Mouse (Mus musculus) limb, embryonic 14.5 days (tissue): ENCODE data around the gene Wnt1. TPM values are rescaled to one million over a fixed set of nuclear protein-coding genes. Genes with fewer than 3 reads are reported as not detected.
A peak's percentile ranks its signal among the peaks of the same experiment; 100 is the strongest.
"Not testable (repeated sequence)": the region's sequence is repeated elsewhere in the genome, so short reads cannot be mapped to it uniquely, and the experiment has no call there.

Experiments used
- ATAC-seq: fragments of 200-750 bp; cut with Nextera tagmentation; 2 replicates; pipeline ENCODE4 v1.8.0; 2017; ENCODE audit warnings: low read depth, moderate number of reproducible peaks, moderate TSS enrichment; ENCODE audit not compliant: low FRiP score
- DNase-seq: peaks from one replicate; pipeline ENCODE4 v3.0.0-alpha.2; 2015; ENCODE audit warnings: low spot score
- H3K27ac ChIP-seq: fragments of 300-500 bp; sonication (generic); replicated peaks from 2 replicates; pipeline ENCODE4 v1.5.1; 2014; ENCODE audit warnings: low read depth, mild to moderate bottlenecking, low read length, moderate library complexity, mixed read lengths
- H3K27me3 ChIP-seq: fragments of 300-500 bp; sonication (generic); 2 replicates; pipeline ENCODE4 v1.6.1; 2014; ENCODE audit warnings: low read length, mixed read lengths; ENCODE audit not compliant: control insufficient read depth, insufficient read depth
- H3K36me3 ChIP-seq: fragments of 300-500 bp; sonication (generic); 2 replicates; pipeline ENCODE4 v1.6.1; 2014; ENCODE audit warnings: mild to moderate bottlenecking, low read length, moderate library complexity, mixed read lengths; ENCODE audit not compliant: control insufficient read depth, insufficient read depth
- H3K4me1 ChIP-seq: fragments of 300-500 bp; sonication (generic); 2 replicates; pipeline ENCODE4 v1.6.1; 2014; ENCODE audit warnings: antibody characterized with exemption, low read length, mixed read lengths; ENCODE audit not compliant: control insufficient read depth, insufficient read depth
- H3K4me2 ChIP-seq: fragments of 300-500 bp; sonication (generic); replicated peaks from 2 replicates; pipeline ENCODE4 v1.6.1; 2014; ENCODE audit warnings: low read depth, mild to moderate bottlenecking, low read length, moderate library complexity; ENCODE audit not compliant: severe bottlenecking
- H3K4me3 ChIP-seq: fragments of 300-500 bp; sonication (generic); replicated peaks from 2 replicates; pipeline ENCODE4 v1.5.1; 2014; ENCODE audit warnings: low read length
- H3K9ac ChIP-seq: fragments of 300-500 bp; sonication (generic); 2 replicates; pipeline ENCODE4 v1.6.1; 2014; ENCODE audit warnings: mild to moderate bottlenecking, low read depth, low read length, moderate library complexity; ENCODE audit not compliant: severe bottlenecking
- H3K9me3 ChIP-seq: fragments of 300-500 bp; sonication (generic); 2 replicates; pipeline ENCODE4 v1.6.1; 2016; ENCODE audit warnings: low read length; ENCODE audit not compliant: control insufficient read depth
- POLR2A ChIP-seq: fragments of 200-500 bp; IDR thresholded peaks from 2 replicates; pipeline ENCODE4 v1.8.0; 2012; ENCODE audit warnings: inconsistent platforms, mild to moderate bottlenecking, moderate library complexity, borderline replicate concordance; ENCODE audit not compliant: insufficient read depth, insufficient read length; ENCODE audit errors: extremely low read depth
- WGBS: fragments of 180-500 bp; shearing (Covaris S2); extraction: QIAGEN DNeasy Blood & Tissue Kit; methylation state at CpG from one replicate; pipeline ENCODE4 v1.1.7; 2014; 5-methylcytosine and 5-hydroxymethylcytosine counted together
- polyA plus RNA-seq, 2 experiments: library from polyadenylated mRNA; depleted of rRNA in 1 of 2; stranded (reverse) in 1 of 2; unstranded in 1 of 2; fragments of >200 nt; fragmentation: Nextera tagmentation in 1 of 2; extraction: Ambion mirVana in 1 of 2; gene quantifications; 2 replicates each; pipeline versions ENCODE4 v1.2.1 to v1.2.3; 2012 to 2014

Gene Wnt1
- not detected in 2 replicates for polyA plus RNA-seq (2012; rRNA removed)
- polyA plus RNA-seq (2014; fragmentation: Nextera tagmentation; extraction: Ambion mirVana) = 0.08 TPM in 1 of 2 replicates, not detected in the other

GRCm38 (mm10) chr15:98789661-98790535 is at the start of gene Wnt1:
Wnt1 (plus strand) TSS chr15:98789857.
- no peak for ATAC-seq

GRCm38 (mm10) chr15:98740219-98740618 is 49.4 kb upstream of the Wnt1 start:
- Histone ChIP-seq H3K27ac (no peak overlapping the region), H3K36me3 (peaks cover 65% of the 10 kb centered on the region), H3K9ac (no peak overlapping the region), H3K4me2 (no peak overlapping the region), H3K4me3 (no peak overlapping the region), H3K4me1 (no peaks in the 10 kb centered on the region), H3K9me3 (no peaks in the 10 kb centered on the region), H3K27me3 (no peaks in the 10 kb centered on the region)
- no peak for ATAC-seq
- no peak for TF ChIP-seq POLR2A
- no peak for DNase-seq
- 86% methylated on average over 8 of the region's 8 CpGs for WGBS

More at GRCm38 (mm10) chr15:98789661-98790535, at the start of gene Wnt1:
- 3% methylated on average over 45 of the region's 51 CpGs for WGBS
- H3K9me3 ChIP-seq = peaks cover 6% of the 10 kb centered on the region; the same call in 1 of the 2 replicates
- H3K36me3 ChIP-seq = no peaks in the 10 kb centered on the region
- H3K4me1 ChIP-seq = 0 out of 2 replicates have a peak, but pooled peaks cover 2% of the 10 kb centered on the region
- DNase-seq = no peak
- H3K4me3 ChIP-seq = peak within 1 kb of the TSS; percentile 34
- 0 out of 2 replicates have a peak within 1 kb of the TSS, but pooled peaks have one; percentile 22 for H3K4me2 ChIP-seq
- H3K9ac ChIP-seq = no peak within 1 kb of the TSS
- H3K27me3 ChIP-seq = peaks cover 77% of the 10 kb centered on the region
- no peak within 1 kb of the TSS for H3K27ac ChIP-seq
- no peak for TF ChIP-seq POLR2A

- TF ChIP-seq POLR2A = no peak
- Histone ChIP-seq H3K36me3 (peaks cover 44% of the 10 kb centered on the region), H3K9ac (no peak overlapping the region), H3K27me3 (no peaks in the 10 kb centered on the region), H3K4me1 (no peaks in the 10 kb centered on the region), H3K9me3 (no peaks in the 10 kb centered on the region), H3K27ac (no peak overlapping the region), H3K4me2 (no peak overlapping the region), H3K4me3 (no peak overlapping the region)
- no peak for DNase-seq
- no peak for ATAC-seq
- WGBS = 76% methylated on average over 8 of the region's 8 CpGs
These were observed 46.8 kb upstream of the Wnt1 start for GRCm38 (mm10) chr15:98742766-98743428.

GRCm38 (mm10) chr15:98743863-98744262 is 45.8 kb upstream of the Wnt1 start:
- not testable (repeated sequence) for ATAC-seq, DNase-seq, H3K9ac ChIP-seq, H3K9me3 ChIP-seq, H3K27ac ChIP-seq, H3K4me3 ChIP-seq, H3K27me3 ChIP-seq, H3K4me1 ChIP-seq, H3K4me2 ChIP-seq
- peaks cover 38% of the 10 kb centered on the region for H3K36me3 ChIP-seq
- 80% methylated on average over 3 of the region's 3 CpGs for WGBS

- H3K4me2 ChIP-seq = no peak overlapping the region
- DNase-seq = no peak
- no peaks in the 10 kb centered on the region for H3K27me3 ChIP-seq
- no peak overlapping the region for H3K9ac ChIP-seq
- no peaks in the 10 kb centered on the region for H3K4me1 ChIP-seq
- WGBS = 81% methylated on average over 10 of the region's 10 CpGs
- H3K36me3 ChIP-seq = peaks cover 16% of the 10 kb centered on the region
- no peak for TF ChIP-seq POLR2A
- ATAC-seq = no peak
- H3K4me3 ChIP-seq = no peak overlapping the region
- H3K9me3 ChIP-seq = no peaks in the 10 kb centered on the region
- H3K27ac ChIP-seq = no peak overlapping the region
These were observed 43.2 kb upstream of the Wnt1 start for GRCm38 (mm10) chr15:98746344-98746965.
